Mouse (Mus musculus) T-helper 17 cell (primary cell): ENCODE data around the gene Rnf169.

Experiments used
- in situ Hi-C, 2 experiments: fragments of 300-600 bp; cut with MboI, MseI; formaldehyde crosslinking; loops; 1 replicate in 1 of 2; 2 replicates in 1 of 2; pipeline ENCODE4 v1.15.1; 2025; ENCODE audit warnings: high pct_unique_total_duplicates in 2 of 2

Gene Rnf169

DNA sequence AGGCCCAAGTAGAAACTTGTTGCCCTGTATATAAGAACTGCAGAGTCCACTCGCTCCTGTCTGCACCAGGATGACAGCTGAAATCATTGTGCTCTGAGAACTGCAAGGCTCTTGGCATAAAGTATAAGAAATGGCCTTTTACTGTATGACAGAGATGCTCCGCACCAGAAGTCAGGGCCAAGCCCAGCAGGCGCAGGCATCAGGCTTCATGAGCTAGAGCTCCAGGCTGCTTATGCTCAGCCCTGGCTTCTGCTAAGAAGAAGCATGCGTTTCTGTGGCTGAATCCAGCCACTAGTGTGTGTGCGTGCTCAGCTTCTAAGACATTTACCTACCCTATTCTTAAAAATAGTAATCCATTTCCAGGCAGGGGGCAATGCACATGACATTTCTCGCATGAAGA is 85.8 kb downstream of the Rnf169 start:
- in situ Hi-C loops = loop anchor here (5.0 to 25.0 kb wide), 2 partner anchors 232 to 402 kb away; no protein-coding TSS in a partner anchor

DNA sequence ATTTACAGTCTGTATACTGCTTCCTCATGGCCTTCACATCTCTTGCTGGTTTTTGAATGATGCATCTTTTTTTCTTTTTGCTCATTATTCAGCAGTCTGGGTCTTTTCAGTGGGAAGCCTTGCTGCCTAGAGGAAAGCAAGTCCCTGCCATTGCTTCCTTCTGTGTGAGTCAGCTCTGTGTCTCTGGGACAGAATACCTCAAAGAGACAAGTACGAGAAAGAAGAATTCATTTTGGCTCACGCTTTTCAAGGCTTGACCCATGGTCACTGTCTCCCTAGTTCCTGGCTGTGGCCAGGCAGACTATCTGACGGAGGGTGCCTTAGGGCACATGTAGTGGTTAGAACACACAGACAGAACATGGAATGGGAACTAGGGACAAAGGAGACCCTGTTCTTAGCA is 86.3 kb downstream of the Rnf169 start:
- in situ Hi-C loops = loop anchor here (5.0 to 25.0 kb wide), 2 partner anchors 232 to 402 kb away; no protein-coding TSS in a partner anchor

DNA sequence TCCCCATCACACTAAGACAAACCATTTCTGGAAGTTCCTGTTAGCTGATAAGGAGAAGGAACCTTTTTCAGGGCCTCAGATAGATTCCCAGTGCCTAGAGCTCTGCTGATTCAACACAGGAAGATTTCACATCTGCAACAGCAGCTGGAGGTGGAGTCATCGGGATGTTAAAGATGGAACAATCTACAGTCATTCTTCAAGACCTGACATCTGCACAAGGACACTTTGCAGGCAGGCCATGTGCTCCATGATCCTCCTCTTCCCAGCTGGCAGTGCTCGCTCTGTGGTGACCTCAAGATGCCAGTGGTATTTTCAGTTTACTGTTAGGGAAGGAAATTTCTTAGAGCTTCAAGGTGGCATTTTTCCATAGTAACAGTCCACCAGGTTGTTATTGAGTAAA is 87.9 kb downstream of the Rnf169 start:
- in situ Hi-C loops = loop anchor here (5.0 to 25.0 kb wide), 2 partner anchors 230 to 400 kb away; no protein-coding TSS in a partner anchor

DNA sequence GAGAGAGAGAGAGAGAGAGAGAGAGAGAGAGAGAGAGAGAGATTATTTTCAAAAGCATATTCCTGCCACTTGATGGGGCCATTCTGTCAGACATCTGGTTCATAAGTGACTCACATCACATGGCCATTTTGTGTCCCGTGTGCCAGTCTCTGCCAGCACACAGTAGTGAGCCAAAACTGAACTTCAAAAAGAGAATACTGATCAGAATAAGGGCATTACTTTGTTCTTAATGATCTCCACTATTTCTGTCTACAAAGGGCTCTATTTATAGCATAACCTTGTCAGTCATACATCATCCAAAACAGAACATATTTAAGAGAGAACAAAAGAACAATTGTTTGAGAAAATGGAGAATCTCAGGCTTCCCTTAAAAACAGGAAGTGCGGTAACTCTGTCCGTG is 88.8 kb downstream of the Rnf169 start:
- in situ Hi-C loops = loop anchor here (5.0 to 25.0 kb wide), 2 partner anchors 229 to 399 kb away; no protein-coding TSS in a partner anchor

DNA sequence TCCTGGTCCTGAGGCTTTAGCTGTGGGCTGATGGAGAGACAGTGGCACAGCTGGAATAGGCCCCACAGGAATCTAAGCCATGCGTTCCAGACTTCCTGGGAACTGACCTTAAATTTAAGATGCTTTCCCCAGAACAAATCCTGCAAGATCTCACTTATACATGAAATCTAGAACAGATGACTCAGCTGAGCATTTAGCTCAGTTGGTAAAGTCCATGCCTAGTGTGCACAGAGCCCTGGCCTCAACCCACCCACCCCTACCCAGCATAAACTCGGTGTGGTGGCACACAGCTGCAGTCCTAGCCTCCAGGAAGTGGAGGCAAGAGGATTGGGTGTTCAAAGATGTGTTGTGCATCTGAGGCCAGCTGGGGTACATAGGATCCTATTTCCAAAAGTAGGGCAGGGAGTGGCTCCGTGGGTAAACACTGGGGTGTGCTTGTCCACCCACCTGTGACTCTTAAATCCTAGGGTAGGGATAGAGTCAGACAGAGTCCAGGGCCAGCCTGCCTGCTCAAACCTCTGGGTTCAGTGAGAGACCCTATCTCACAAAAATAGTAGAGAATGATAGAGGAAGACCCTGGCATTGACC is 90.0 kb downstream of the Rnf169 start:
- in situ Hi-C loops = loop anchor here (5.0 to 25.0 kb wide), 2 partner anchors 228 to 398 kb away; no protein-coding TSS in a partner anchor

DNA sequence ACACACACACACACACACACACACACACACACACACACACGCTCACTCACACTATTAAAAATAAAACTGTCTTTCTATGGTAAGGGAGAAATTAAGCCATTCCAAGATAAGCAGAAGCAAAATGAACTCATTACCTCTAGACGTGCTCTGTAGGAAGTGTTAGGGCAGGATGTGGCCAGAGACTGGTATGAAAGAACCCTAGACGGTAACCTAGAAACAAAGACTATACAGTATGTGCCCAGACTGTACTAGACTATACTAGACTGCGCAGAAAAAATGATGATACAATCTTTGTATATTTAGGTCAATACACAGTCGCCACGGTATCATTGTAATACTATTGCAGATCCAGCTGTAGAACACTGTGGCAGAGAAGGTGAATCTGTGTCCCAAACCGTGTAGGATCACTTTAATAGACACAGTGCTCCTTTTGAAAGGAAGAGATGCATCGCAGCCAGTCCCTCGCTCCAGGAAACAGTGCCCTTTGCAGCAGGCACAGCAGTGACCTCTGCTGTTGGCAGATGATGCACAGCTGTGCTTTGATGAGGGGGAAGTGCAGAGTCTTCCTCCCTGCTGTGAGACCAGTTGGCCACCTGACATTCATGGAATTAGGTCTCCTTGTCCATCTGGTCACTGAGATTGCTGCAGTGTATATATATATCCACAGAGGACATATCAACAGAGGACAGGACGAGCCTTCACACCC is 90.9 kb downstream of the Rnf169 start:
- in situ Hi-C loops = loop anchor here in 1 of 2 experiments (25.0 kb wide), 1 partner anchor 227 kb away; no protein-coding TSS in a partner anchor

DNA sequence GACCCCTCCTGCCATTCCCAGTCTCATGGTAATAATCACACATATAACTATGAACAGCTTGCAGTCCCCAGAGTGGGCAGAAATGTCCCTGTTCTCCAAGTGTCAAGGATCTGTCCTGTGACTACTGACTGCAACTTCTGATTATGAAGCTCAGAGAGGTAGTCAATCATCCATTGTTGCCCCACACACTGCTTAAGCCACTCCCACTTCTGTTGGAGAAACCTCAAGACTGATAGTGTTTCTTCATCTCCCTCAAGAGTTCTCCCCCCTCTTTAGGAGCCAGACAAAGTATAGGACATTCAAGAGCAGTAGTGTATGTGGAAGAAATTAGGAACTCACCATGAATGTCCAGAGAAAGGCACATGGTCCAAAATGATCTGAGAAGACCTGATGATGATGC is 92.5 kb downstream of the Rnf169 start:
- in situ Hi-C loops = loop anchor here in 1 of 2 experiments (25.0 kb wide), 1 partner anchor 225 kb away; no protein-coding TSS in a partner anchor

DNA sequence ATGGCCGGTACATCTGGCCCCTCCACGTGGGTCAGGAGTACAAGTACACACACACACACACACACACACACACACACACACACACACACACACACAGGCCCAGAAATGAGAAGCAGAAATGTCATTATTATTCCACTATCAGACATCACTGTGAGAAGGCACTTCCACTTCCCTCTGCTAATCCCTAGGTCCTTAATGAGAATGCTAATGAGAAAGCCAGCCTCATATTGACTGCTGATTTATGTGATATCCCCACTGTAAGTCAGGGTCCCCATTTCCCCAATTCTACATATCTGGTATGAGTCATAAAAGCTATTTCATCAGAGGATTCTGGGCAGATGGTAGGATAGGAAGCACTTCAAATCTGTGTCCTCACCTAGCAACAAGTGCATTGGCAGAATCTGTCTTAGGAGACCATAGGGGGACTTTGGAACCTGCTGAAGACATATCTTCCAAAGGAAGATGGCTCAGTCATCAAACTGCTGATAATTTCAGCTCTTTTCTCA is 93.0 kb downstream of the Rnf169 start:
- in situ Hi-C loops = loop anchor here in 1 of 2 experiments (25.0 kb wide), 1 partner anchor 225 kb away; no protein-coding TSS in a partner anchor

DNA sequence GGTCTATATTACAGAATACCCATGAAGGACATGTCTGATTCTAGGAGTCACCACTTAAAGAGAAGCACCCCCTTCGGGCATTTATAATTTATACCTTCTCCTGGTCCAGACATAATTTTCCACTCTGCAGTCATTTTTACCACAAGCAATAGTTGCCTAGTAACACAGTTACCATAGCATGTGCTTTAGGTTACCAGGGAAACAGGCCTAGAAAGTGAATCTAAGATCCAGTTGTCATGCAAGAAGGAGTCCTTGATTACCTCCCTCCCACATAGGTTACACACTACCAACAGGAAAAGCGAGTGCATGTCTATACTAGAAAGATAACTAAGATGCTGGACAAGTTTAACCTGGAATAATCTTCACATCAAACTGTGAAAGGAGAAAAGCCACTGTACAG is 102.0 kb downstream of the Rnf169 start:
- in situ Hi-C loops = loop anchor here (5.0 to 25.0 kb wide), 3 partner anchors 66 to 216 kb away; no protein-coding TSS in a partner anchor

DNA sequence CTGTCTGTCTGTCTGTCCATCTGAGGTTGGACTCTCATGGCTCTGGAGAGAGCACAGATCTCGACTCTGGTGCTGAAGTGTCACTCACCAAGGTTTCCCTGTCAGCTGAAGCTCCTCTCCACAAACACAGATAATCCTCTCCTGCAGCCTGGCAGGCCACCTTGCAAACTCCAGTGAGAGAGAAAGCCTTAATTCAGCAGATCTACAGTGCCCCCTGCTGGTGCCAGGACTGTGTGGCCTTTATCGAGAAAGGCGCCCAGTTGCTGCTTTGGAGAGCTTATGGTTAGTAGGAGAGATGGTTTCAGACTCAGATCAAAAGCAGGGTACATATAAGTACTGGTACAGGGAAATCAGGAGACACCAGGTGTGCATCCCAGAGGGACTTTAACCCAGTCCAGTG is 103.9 kb downstream of the Rnf169 start:
- in situ Hi-C loops = loop anchor here (5.0 to 25.0 kb wide), 3 partner anchors 64 to 214 kb away; no protein-coding TSS in a partner anchor

DNA sequence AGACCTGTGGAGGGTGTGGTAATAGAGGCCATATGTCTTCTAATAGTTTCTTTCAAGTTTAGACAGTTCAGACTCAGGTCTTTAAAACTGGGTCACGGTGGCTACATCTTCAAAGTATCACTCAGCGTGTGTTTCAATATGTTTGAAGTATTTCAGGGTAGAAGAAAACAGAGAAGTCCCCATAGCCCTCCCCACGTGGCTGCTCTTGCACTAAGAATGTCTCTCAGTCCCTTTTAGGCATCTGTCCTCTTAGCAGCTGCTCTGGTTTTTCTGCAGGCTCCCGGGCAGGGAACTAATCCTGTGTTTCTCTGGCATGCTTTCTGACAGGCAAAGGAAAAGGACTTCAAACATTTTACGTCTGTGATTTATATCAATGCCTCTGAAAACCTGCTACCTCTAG is 104.4 kb downstream of the Rnf169 start:
- in situ Hi-C loops = loop anchor here (5.0 to 25.0 kb wide), 3 partner anchors 64 to 214 kb away; no protein-coding TSS in a partner anchor

DNA sequence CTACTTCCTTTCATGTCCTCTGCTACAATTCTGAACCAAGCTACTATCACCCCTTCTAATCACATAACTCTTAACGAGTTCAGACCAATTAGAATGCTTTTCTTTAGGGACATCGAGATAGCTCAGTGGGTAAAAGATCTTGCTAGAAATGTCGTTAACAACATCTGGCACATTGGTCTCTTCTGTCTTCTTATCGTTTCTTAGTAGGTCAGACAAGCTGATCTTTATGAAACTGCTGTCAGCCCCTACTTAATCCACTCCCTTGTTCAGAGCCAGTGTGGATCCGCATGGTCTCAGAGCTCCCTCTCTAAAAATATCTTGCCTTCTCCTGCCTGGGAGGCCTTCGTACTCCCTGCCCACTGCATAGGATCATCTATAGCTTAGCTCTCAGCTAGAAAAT is 106.3 kb downstream of the Rnf169 start:
- in situ Hi-C loops = no loop called here
